ENCODE assay signal across 19 mouse cellular contexts in the genomic region with DNA sequence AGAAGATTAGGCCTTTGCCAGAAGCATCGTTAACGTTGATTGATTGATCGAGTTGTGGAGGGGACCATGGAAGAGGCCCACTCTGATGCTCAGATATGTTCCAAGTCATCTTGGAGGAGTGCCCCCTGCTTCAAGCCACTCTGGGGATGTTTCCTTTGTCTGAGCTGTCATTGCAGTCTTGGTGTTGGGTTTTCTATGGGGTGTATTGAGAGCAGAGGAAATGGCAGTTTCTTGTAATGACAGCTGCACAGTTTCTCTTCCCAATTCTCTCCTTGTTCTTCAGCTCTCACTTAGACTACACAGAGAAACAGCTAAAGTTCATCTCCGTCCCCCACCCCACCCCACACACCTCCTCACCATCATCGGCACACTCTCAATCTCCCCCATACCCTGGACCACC.
DNase-seq lines count a peak whose midpoint lies in the region; ATAC-seq and TF ChIP-seq lines count a peak whose summit lies in the region.
"Had no signal": no experiment of that assay in that cellular context is flagged by ENCODE, and none has a peak within 500 bp of the region (broad histone marks: within the 10 kb centered on the region; RNA-seq: fewer than 3 reads in every experiment).

No protein-coding gene starts in this region.

- peak; percentile 84 for ATAC-seq in lung, embryonic 14.5 days (ENCODE audit: insufficient read depth)
- ATAC-seq in lung, postnatal 0 days = peak; percentile 23; the same call in 1 of the 2 replicates
- peak; percentile 51 for ATAC-seq in common myeloid progenitor, adult 5-6 weeks (replicated peaks; ENCODE audit: low read depth, poor library complexity, severe bottlenecking)
- 0 out of 2 replicates have a peak, but pooled peaks have one; percentile 13 for ATAC-seq in megakaryocyte progenitor cell, adult 5-6 weeks (replicated peaks; ENCODE audit: poor library complexity)
- ATAC-seq in liver, embryonic 12.5 days = no peak
- ATAC-seq: forebrain, embryonic 15.5 days had no signal

- H3K27me3 ChIP-seq in lung, embryonic 14.5 days (ENCODE audit: insufficient read depth, low read length) = no peaks in the 10 kb centered on the region
- H3K27me3 ChIP-seq in lung, postnatal 0 days (replicated peaks; ENCODE audit: insufficient read depth, low read length) = no peaks in the 10 kb centered on the region
- no peaks in the 10 kb centered on the region for H3K27me3 ChIP-seq in liver, embryonic 12.5 days (replicated peaks)
- H3K27me3 ChIP-seq: embryonic facial prominence, embryonic 12.5 days; embryonic facial prominence, embryonic 15.5 days; forebrain, embryonic 15.5 days; hindbrain, embryonic 12.5 days; hindbrain, embryonic 15.5 days had no signal

- no peak for TF ChIP-seq EP300 in lung, postnatal 0 days (IDR thresholded peaks at IDR 0.05)

- H3K4me1 ChIP-seq in lung, embryonic 14.5 days (ENCODE audit: insufficient read depth) = no peaks in the 10 kb centered on the region
- H3K4me1 ChIP-seq in lung, postnatal 0 days (ENCODE audit: insufficient read depth, low read depth, low read length) = no peaks in the 10 kb centered on the region
- peaks cover 17% of the 10 kb centered on the region for H3K4me1 ChIP-seq in liver, embryonic 12.5 days
- H3K4me1 ChIP-seq: hindbrain, embryonic 12.5 days; hindbrain, embryonic 15.5 days had no signal

- 50% methylated on average over 5 of the region's 5 CpGs for WGBS in lung, embryonic 14.5 days
- 50% methylated on average over 5 of the region's 5 CpGs for WGBS in lung, postnatal 0 days
- 65% methylated on average over 5 of the region's 5 CpGs for WGBS in liver, embryonic 12.5 days (ENCODE audit: insufficient replicate concordance)

- peak; percentile 60 for DNase-seq in lung, embryonic 14.5 days
- DNase-seq in lung, postnatal 36 days = no peak
- no peak for DNase-seq in lung, postnatal 0 days (ENCODE audit: low spot score)
- no peak for DNase-seq in lung, adult 18-20 months
- no peak for DNase-seq in cerebellum, adult 9-10 months
- DNase-seq: adrenal gland, adult 2 months; adrenal gland, postnatal 14 days; B cell, adult 2 months; gastrocnemius, postnatal 25 days; heart, adult 2 months had no signal

- H3K9ac ChIP-seq in lung, embryonic 14.5 days = no peak overlapping the region
- no peak overlapping the region for H3K9ac ChIP-seq in lung, postnatal 0 days (replicated peaks; ENCODE audit: low read depth)
- no peak overlapping the region for H3K9ac ChIP-seq in liver, embryonic 12.5 days
- H3K9ac ChIP-seq: embryonic facial prominence, embryonic 12.5 days; embryonic facial prominence, embryonic 15.5 days; forebrain, embryonic 15.5 days; hindbrain, embryonic 12.5 days; hindbrain, embryonic 15.5 days had no signal

- H3K9me3 ChIP-seq in lung, embryonic 14.5 days (ENCODE audit: low read depth, low read length) = no peaks in the 10 kb centered on the region
- no peaks in the 10 kb centered on the region for H3K9me3 ChIP-seq in lung, postnatal 0 days (ENCODE audit: low read length)
- H3K9me3 ChIP-seq in liver, embryonic 12.5 days (replicated peaks) = no peaks in the 10 kb centered on the region
- H3K9me3 ChIP-seq: embryonic facial prominence, embryonic 12.5 days; embryonic facial prominence, embryonic 15.5 days; forebrain, embryonic 15.5 days; hindbrain, embryonic 12.5 days; hindbrain, embryonic 15.5 days had no signal

- no peak overlapping the region for H3K4me3 ChIP-seq in lung, embryonic 14.5 days (ENCODE audit: low read depth, low read length)
- H3K4me3 ChIP-seq in lung, postnatal 0 days (ENCODE audit: low read depth, low read length) = no peak overlapping the region
- no peak overlapping the region for H3K4me3 ChIP-seq in liver, embryonic 12.5 days
- H3K4me3 ChIP-seq: embryonic facial prominence, embryonic 12.5 days; embryonic facial prominence, embryonic 15.5 days; forebrain, embryonic 15.5 days; heart, adult 2 months; hindbrain, embryonic 12.5 days; hindbrain, embryonic 15.5 days had no signal

- no peak overlapping the region for H3K4me2 ChIP-seq in lung, embryonic 14.5 days
- no peak overlapping the region for H3K4me2 ChIP-seq in lung, postnatal 0 days (replicated peaks; ENCODE audit: low read depth, low read length)
- H3K4me2 ChIP-seq in liver, embryonic 12.5 days = no peak overlapping the region
- H3K4me2 ChIP-seq: embryonic facial prominence, embryonic 12.5 days; embryonic facial prominence, embryonic 15.5 days; forebrain, embryonic 15.5 days; heart, embryonic 11.5 days; hindbrain, embryonic 12.5 days; hindbrain, embryonic 15.5 days had no signal

- H3K36me3 ChIP-seq in lung, embryonic 14.5 days (ENCODE audit: insufficient read depth) = no peaks in the 10 kb centered on the region
- no peaks in the 10 kb centered on the region for H3K36me3 ChIP-seq in lung, postnatal 0 days (ENCODE audit: insufficient read depth, low read length)
- H3K36me3 ChIP-seq in liver, embryonic 12.5 days = no peaks in the 10 kb centered on the region
- H3K36me3 ChIP-seq: embryonic facial prominence, embryonic 12.5 days; embryonic facial prominence, embryonic 15.5 days; forebrain, embryonic 15.5 days had no signal

- no peak for TF ChIP-seq CTCF in lung, embryonic 14.5 days (IDR thresholded peaks at IDR 0.05; ENCODE audit: low read depth)
- no peak for TF ChIP-seq CTCF in lung, postnatal 0 days (IDR thresholded peaks at IDR 0.05)

- no peak overlapping the region for H3K27ac ChIP-seq in lung, embryonic 14.5 days (ENCODE audit: low read depth)
- H3K27ac ChIP-seq in lung, postnatal 0 days (ENCODE audit: low read length) = no peak overlapping the region
- no peak overlapping the region for H3K27ac ChIP-seq in liver, embryonic 12.5 days
- H3K27ac ChIP-seq: embryonic facial prominence, embryonic 12.5 days; embryonic facial prominence, embryonic 15.5 days; forebrain, embryonic 15.5 days; heart, adult 2 months; hindbrain, embryonic 12.5 days; hindbrain, embryonic 15.5 days had no signal
